Mouse (Mus musculus) B cell, adult 2 months (primary cell): Measurements from ENCODE around the gene Fntb.
"Not testable (repeated sequence)": the region's sequence is repeated elsewhere in the genome, so short reads cannot be mapped to it uniquely, and the experiment has no call there.

Experiments used
- DNase-seq, 2 experiments: peaks; one replicate each; pipeline ENCODE4 v3.0.0; 2022

The Fntb gene

DNA sequence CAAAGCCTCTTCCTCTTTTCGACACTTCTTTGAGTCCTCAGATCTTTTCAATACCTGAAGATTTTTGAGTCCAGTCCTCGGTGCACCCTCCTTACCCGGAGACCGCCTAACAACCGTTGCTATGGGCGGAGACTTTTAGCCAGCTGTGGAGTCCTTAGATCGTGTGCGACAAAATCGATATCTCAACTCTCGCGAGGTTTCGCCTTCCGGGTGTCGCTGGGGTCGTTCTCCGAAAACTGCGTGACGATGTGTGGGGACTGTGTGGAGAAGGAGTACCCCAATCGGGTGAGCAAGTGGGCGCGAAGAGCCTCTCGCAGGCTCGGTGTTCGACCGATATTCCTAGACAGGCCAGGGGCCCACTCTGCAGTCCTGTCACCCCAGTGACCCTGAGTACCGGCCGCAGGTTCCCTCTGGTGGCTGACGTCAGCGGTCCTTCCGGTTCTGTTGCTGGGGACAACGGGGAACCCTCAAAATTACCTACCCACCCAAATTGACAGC lies at the start of gene Fntb, which contains the start of gene Churc1:
TSS of gene Fntb (plus strand) at position 236 of the 498 bp plus-strand sequence.
TSS of gene Churc1 (plus strand) at position 185 of the 498 bp plus-strand sequence.
- DNase-seq, result peak; percentile 96

DNA sequence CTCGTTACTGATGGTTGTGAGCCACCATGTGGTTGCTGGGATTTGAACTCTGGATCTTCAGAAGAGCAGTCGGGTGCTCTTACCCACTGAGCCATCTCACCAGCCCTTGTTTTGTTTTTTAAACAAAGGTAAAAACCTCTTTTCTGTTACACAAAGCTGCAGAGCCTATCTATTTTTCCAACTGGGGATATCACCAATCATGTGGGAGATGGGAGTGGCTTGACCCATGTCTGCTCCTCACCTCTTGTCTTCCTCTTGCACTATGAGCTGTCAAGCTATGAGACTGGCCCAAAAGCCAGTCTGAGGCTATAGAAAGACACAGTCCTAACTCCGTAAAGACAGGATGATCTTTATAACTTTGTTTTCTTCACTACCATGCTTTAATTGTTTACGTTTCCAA lies 47.0 kb upstream of the Fntb start:
- DNase-seq, result no peak

- no peak for DNase-seq
Observed at GRCm38 (mm10) chr12:76720572-76720971, 44.8 kb upstream of the Fntb start.

- DNase-seq, result no peak
Observed at GRCm38 (mm10) chr12:76722026-76722425, 43.4 kb upstream of the Fntb start.

DNA sequence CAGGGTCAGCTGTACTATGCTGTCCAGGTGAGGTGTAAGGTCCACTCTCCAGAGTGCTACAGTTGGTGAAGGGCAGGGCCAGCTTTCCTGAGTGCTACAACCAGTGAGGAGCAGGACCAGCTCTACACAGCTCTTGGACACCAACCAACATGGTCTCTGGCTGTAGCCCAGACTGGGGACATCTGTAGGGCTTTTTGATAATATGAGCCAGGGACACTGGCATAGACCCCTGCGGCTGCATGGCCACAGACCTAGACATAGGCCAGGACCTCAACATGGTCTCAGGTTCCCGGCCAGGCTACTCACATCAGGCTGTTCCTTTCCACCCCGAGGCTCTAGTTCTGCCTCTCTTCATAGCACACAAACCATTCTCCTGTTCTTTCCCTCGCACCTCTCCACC lies 37.4 kb upstream of the Fntb start:
- DNase-seq, result no peak

DNA sequence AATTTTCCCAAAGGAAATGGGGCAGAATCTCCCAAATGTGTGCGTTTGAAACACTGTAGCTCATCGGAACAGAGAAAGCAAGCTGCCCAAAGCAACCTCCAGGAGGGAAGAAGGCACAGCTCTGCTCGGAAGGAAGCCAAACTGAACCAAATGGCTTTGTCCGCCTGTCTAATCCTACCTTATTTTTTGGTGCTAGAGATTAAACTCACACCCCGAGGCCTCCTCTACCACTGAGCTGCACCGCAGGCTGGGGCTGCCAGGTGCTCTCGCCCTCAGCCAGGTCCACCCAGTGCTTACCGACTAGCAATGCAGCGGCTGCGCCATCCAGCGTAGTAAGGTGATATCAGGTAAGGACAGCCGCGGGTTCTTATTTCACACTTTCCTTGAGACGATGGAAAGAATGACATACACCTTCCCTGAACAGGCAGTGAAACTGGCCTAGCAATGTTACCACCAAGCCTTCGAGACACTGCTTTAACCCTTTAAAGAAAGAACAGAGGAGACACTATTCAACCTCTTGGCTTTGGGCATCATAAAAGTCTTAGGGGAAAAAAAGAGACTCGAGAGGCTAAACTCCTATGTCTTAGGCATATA lies 14.4 kb upstream of the Fntb start:
- DNase-seq, result no peak

GRCm38 (mm10) chr12:76752652-76753318 lies 12.6 kb upstream of the Fntb start:
- DNase-seq, result peak; percentile 57

GRCm38 (mm10) chr12:76765901-76766630 lies 677 bp downstream of the Fntb start:
- DNase-seq, result no peak

DNA sequence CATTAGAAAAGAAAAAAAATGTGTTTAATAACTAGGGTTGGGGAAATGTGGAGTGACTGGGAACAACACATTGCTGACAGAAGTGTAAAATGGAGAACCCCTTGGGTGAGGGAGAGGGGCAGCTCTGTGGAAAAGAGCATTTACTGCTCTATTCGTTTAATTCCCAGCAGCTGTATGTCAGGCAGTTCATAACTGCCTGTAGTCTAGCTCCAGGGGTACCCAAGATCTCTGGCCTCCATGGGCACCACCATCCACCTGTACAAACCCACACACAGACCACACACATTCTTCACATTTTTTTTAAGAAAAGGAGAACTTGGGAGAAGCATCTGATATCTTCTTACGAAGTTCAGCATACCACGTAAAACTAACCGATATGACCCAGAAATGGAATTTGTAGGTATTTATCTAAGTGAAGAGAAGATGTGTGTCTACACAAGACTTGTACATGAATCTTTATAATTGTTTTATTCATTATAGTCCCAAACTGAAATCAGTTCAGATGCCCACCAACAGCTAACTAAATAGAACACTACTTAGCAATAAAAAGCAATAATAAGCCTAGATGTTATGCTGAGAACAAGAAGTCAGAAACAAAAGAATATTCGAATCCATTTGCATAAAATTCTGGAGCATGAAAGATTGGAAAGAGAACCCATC lies 5.6 kb downstream of the Fntb start:
- no peak for DNase-seq

DNA sequence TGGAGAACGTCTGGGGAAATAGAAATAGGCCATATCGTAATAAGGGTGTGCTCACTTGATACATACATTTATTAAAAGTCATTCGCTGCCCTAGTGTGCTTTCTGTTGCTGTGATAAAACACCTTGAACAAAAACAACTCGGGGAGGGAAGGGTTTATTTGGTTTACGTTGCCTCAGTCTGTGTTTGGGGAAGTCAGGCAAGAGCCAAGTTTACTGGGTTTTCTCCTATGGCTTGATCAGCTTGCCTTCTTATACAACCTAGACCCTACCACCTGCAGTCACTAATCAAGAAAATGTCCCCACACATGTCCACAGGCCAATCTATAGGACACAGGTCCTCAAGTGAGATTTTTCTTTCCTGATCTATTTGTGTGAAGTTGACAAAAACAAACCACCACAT lies 6.2 kb downstream of the Fntb start:
- DNase-seq, result no peak

DNA sequence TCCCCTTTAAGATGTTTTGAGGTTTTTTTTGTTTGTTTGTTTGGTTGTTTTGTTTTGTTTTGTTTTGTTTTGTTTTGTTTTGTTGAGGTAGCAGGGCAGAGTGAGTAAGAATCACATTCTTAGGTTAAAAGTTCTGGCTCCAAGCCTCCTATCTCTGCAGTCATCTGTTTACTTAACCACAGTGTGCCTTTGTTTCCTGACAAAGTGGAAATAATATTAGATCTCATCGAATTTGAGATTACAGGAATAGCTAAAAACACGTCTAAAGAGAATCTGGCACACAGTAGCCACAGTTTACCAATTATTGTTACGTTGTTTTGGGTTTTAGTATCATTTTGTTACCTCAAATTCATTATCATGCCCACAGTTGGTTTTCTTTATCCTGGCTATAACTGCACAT lies 9.3 kb downstream of the Fntb start:
- DNase-seq, result no peak

GRCm38 (mm10) chr12:76775132-76775531 lies 9.7 kb downstream of the Fntb start:
- DNase-seq, result no peak

DNA sequence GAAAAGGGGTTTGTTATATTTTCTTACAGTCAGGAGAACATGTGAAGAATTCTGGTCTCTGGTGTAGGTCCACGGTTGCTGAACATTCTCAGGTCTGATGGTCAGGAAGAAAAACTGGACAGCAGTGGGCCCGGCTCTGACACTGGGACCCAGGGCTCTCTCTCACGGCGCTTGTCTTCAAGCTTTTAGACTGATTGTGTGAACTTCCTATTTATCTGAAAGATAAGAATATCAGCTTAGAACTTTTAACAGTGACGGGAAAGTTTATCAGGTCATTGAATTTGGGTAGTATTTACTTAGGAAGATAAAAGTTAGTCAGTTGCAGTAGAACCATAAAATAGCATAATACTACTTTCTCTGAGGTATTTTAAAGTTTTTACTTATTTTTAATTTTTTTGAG lies 11.5 kb downstream of the Fntb start:
- DNase-seq, result no peak

- no peak for DNase-seq
Observed at GRCm38 (mm10) chr12:76777845-76778244, 12.5 kb downstream of the Fntb start.

GRCm38 (mm10) chr12:76778305-76779083 lies 13.1 kb downstream of the Fntb start:
- no peak for DNase-seq

GRCm38 (mm10) chr12:76779951-76780350 lies 14.6 kb downstream of the Fntb start:
- DNase-seq, result no peak

DNA sequence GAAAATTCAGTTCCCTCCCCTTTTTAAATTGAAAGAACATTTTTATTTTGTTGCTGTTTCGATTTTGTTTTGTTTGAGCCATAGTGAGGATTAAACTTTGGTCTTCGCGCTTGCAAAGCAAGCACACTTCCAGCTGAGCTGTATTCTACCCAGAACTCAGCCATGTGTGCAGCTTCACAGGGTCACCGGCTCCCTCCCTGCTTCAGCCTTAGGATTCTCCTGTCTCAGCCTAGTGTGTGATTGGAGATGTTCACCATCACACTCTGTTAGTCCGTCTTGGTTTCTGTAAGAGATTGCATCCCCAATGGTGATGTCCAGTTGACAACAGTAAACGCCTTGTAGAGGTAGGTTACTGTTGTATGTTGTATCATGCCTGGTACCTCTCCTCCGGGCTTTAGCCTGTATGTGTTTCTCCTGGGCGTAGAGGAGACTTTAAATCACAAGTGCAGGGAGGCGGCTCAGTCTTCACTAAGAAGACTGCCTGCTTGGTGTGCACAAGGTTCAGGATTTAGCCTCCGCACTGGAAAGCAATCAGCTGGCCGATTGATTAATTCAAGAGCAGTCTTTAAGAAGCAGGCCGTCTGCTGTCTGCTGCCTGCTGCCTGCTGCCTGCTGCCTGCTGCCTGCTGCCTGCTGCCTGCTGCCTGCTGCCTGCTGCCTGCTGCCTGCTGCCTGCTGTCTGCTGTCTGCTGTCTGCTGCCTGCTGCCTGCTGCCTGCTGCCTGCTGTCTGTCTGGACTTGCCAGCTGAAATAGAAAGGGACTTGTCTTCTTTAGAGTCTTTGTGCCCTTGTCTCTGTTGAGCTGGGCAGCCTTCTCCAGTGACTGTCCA lies 15.5 kb downstream of the Fntb start:
- no peak for DNase-seq

DNA sequence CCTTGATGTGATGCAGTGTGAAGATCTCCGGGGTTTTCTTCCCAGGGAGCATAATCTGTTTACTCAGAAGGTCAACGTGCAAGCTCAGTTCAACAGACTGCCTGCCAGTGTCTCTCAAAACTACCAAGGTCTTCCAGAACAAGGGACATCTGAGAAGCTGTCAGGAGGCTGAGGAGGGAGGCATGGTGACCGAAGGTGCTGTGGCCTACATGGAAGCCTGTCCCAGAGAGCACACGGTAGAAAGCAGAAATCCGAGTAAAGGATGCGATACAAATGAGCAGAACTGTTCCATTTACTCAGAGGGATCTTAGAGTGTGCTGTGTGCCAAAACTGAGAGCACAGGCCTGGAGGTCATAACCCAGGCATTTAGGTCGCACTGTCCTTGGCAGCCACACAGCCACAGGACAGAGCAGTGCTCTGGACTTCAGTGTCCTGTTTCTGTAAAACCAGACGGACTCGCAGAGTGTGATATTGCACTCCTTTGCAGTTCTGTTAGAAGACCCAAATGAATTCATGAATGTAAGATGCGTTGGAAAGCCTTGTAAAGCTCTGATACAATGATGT lies 18.7 kb downstream of the Fntb start:
- no peak for DNase-seq

GRCm38 (mm10) chr12:76790446-76791084 lies 25.2 kb downstream of the Fntb start:
- DNase-seq, result no peak

DNA sequence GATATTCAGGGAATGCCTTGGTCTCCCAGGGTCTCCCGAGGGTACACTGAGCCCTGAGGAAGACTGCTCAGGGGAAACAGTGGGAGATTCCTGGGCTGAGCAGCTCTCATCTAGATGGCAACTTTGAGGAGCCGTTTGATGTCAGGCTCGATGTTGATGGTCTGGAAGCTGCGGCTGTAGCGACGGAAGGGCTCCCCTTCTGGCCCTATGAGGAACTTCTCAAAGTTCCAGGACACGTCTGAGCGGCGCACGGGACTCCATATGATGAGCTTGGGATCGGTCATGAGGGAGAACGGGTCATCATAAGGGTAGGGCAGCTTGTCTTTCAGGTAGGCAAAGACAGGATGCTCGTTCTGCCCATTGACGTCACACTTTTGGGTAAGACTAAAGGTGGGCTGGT lies 27.2 kb downstream of the Fntb start:
- DNase-seq, result not testable (repeated sequence)

DNA sequence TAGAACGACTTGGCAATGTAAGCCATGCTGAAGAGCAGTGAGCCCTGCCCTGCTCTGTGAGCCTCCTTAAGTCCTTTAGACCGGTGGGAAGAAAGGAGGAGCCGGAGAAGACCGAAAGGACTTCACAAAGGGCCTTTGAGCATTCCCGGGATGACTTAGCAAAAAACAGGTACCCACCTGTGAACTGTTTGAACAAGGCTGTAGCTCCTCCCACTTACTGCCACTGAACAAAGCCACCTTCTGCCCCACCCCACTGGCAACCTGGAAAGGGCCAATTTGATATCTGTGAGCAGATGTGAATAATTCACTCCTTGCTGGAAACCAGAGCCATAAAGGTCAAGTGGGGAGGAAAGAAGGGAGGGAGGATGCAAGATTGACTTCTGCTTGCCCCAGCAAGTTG lies 30.0 kb downstream of the Fntb start, which contains the start of gene Gpx2:
TSS of gene Gpx2 (minus strand) at position 205 of the 400 bp plus-strand sequence.
- no peak for DNase-seq
